Mouse (Mus musculus) spleen, embryonic (tissue): Measurements from ENCODE around the gene Ncbp1.

Source experiments
- CTCF ChIA-PET: fragments of 350-600 bp; sonication (Branson Sonifier 250); formaldehyde crosslinking; loops from one replicate; lab custom pipeline; 2022; lab: Charles Lee

Ncbp1 gene

DNA sequence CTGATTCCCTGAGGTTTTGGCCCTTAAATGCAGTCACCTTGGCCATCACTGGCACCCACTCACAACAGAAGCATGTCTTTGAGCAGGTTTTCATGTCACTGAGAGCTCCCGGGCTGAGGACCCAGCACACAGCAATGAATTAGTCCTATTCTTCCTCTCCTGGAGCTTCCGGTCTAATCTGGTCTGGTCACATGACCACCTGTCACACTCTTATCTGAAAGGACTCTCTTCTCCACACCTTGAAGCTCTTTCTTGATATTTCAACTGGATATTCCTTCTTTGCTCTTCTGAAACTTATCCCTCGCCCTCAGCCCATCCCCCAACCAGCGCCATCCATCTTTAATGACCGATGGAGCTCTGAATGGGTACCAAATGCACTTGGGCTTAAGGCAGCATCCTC is 59.7 kb downstream of the Ncbp1 start:
- CTCF ChIA-PET = no interaction called here

DNA sequence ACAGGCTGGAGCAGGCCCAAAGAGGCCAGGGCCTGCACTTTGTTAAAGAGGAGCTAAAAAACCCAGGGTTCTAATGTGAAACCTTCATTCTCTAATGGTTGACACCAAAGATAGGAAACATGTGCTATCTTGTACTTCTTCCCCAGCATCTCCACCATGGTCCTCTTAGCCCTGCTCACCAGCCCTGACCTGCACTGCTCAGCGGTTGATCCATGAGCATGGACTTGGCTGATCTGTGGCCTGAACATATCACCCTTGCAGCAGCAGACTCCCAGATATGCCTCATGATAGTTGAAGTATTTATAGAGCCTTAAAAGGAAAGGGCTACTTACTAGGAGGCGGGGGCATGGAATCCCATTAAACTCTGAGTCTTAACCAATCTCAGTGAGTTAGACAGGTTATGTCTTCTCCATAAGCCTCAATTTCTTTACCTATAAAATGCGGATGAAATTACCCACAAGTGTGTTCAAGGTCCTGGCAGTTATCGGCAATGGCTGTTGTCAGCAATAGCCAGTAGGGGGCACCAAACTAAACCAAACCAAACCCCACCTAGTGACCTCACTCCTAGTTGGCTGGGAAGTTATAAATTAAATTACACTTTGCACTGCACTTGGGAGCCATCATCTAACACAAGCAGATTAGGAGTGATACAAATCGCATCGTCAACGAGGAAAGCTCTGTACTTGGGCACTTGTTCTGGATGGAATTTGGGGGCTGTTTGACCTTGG is 63.6 kb downstream of the Ncbp1 start:
- CTCF ChIA-PET = interaction anchor here (0.6 to 0.8 kb wide), 2 partner anchors 58 to 251 kb away, joined by 3 to 4 read pairs; no protein-coding TSS in a partner anchor

DNA sequence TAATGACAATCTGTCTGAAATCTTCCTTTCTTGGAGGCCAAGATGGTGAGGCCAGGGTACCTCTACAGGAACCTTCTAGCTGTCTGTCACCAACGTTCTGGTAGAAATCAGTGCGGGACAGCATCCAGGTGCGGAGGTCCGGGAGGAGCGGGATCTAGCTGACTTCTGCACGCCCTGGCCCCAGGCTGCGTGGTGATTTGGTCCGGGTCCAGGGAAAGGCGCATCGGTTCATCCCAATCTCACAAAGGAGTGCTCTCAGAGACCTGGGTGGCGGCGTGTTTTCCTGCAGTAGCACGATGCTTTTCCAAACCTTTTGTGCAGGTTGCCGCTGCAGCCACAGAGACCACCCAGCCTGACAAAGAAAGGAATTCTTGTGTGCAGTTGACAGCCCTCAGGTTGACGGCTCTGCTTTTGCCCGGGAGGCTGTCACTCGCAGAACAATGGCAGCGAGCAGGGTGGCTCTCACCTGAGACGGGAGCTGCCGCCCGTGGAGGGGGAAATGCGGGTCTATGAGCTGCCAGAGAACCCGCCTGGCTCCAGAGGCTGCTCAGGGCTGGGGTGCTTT is 64.2 kb downstream of the Ncbp1 start:
- CTCF ChIA-PET = interaction anchor here (0.6 to 0.8 kb wide), 2 partner anchors 58 to 250 kb away, joined by 3 to 4 read pairs; no protein-coding TSS in a partner anchor

DNA sequence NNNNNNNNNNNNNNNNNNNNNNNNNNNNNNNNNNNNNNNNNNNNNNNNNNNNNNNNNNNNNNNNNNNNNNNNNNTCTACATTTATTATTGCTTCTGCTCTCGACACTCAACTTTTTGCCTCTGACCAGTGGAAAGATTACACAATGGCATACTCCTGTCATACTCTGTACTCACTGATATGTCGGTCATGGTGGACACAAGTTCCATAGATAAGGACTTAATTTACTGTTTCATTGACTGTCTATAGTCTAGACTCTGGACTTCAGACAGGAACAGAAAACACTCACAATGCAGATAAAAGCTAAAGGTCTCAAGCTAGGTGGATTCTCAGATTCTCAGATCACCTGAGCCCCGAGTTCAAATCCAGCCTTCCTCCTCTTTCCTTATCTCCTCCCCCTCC is 82.7 kb downstream of the Ncbp1 start:
- CTCF ChIA-PET = no interaction called here
